8 mouse cellular contexts compared by ENCODE assay signal in the genomic region with DNA sequence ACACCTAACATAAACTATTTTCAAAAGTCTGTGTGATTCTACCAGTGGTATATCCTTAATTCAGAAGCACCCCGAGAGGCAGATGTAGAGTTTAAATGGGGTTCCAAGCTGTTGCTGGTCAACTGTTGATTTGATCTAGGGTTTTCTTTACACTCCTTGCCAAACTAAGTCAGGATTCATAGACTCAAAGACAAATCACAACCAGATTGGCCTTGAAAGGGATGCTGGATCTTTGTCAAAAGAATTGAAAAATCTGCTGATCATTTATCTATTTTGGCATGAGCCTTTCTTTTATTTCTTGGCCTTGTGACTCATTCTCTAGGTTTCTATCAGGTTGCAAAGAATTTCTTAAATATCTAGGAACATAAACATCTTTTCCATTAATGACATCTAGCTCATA. TPM values are rescaled to one million over a fixed set of nuclear protein-coding genes. Genes with fewer than 3 reads are reported as not detected.
DNase-seq lines count a peak whose midpoint lies in the region; ATAC-seq and TF ChIP-seq lines count a peak whose summit lies in the region.

No protein-coding gene starts in this region.

- peak overlapping the region; percentile 89 for H3K9ac ChIP-seq in kidney, embryonic 16.5 days (replicated peaks; ENCODE audit: low read length)
- no peak overlapping the region for H3K9ac ChIP-seq in hindbrain, embryonic 14.5 days
- no peak overlapping the region for H3K9ac ChIP-seq in midbrain, embryonic 14.5 days (replicated peaks; ENCODE audit: low read length)

- no peak for DNase-seq in kidney, postnatal 25 days
- no peak for DNase-seq in hindbrain, embryonic 14.5 days (ENCODE audit: low spot score)
- DNase-seq in midbrain, embryonic 14.5 days, result no peak
- DNase-seq in left cerebral cortex, adult 18-20 months (ENCODE audit: low spot score in 2 of 2), result no peak
- no peak for DNase-seq in cerebellum, adult 9-11 months
- no peak for DNase-seq in kidney, adult 11 months

- peak overlapping the region; percentile 80 for H3K4me2 ChIP-seq in kidney, embryonic 16.5 days (replicated peaks; ENCODE audit: low read depth, low read length)
- peak overlapping the region; percentile 61 for H3K4me2 ChIP-seq in hindbrain, embryonic 14.5 days (replicated peaks)
- peak overlapping the region; percentile 64 for H3K4me2 ChIP-seq in midbrain, embryonic 14.5 days (ENCODE audit: low read length)

- H3K27me3 ChIP-seq in kidney, embryonic 16.5 days (ENCODE audit: insufficient read depth, low read length), result no peaks in the 10 kb centered on the region
- H3K27me3 ChIP-seq in hindbrain, embryonic 14.5 days (ENCODE audit: control insufficient read depth, insufficient read depth, low read length), result no peaks in the 10 kb centered on the region
- H3K27me3 ChIP-seq in midbrain, embryonic 14.5 days (ENCODE audit: control insufficient read depth, insufficient read depth, low read length), result 0 out of 2 replicates have a peak, but pooled peaks cover 7% of the 10 kb centered on the region

- peaks cover 20% of the 10 kb centered on the region for H3K4me1 ChIP-seq in kidney, embryonic 16.5 days (ENCODE audit: insufficient read depth, low read length)
- peaks cover 9% of the 10 kb centered on the region for H3K4me1 ChIP-seq in bone marrow macrophage, adult 2 months (ENCODE audit: control insufficient read depth, insufficient read depth, low read length)
- peaks cover 5% of the 10 kb centered on the region; the same call in 1 of the 2 replicates for H3K4me1 ChIP-seq in hindbrain, embryonic 14.5 days (replicated peaks; ENCODE audit: control insufficient read depth, insufficient read depth, low read length)
- H3K4me1 ChIP-seq in midbrain, embryonic 14.5 days (ENCODE audit: control insufficient read depth, insufficient read depth, low read length), result 0 out of 2 replicates have a peak, but pooled peaks cover 2% of the 10 kb centered on the region

- no peak for TF ChIP-seq CTCF in bone marrow macrophage, adult 2 months (IDR thresholded peaks at IDR 0.05; ENCODE audit: low read depth, low read length)

- H3K4me3 ChIP-seq in kidney, embryonic 16.5 days (ENCODE audit: low read length), result peak overlapping the region; percentile 78
- peak overlapping the region; percentile 99 for H3K4me3 ChIP-seq in bone marrow macrophage, adult 2 months (ENCODE audit: insufficient read depth, low read length)
- peak overlapping the region; percentile 59; the same call in 1 of the 2 replicates for H3K4me3 ChIP-seq in hindbrain, embryonic 14.5 days (replicated peaks; ENCODE audit: low read length)
- no peak overlapping the region for H3K4me3 ChIP-seq in midbrain, embryonic 14.5 days (replicated peaks; ENCODE audit: low read depth, low read length)

- H3K9me3 ChIP-seq in kidney, embryonic 16.5 days (ENCODE audit: low read length), result no peaks in the 10 kb centered on the region
- no peaks in the 10 kb centered on the region for H3K9me3 ChIP-seq in hindbrain, embryonic 14.5 days (ENCODE audit: control insufficient read depth, low read length)
- H3K9me3 ChIP-seq in midbrain, embryonic 14.5 days (ENCODE audit: control insufficient read depth, low read length), result no peaks in the 10 kb centered on the region

- no peaks in the 10 kb centered on the region for H3K36me3 ChIP-seq in kidney, embryonic 16.5 days (ENCODE audit: insufficient read depth, low read length)
- H3K36me3 ChIP-seq in hindbrain, embryonic 14.5 days (replicated peaks; ENCODE audit: control insufficient read depth, insufficient read depth), result no peaks in the 10 kb centered on the region
- no peaks in the 10 kb centered on the region for H3K36me3 ChIP-seq in midbrain, embryonic 14.5 days (ENCODE audit: control insufficient read depth, insufficient read depth, low read length)

- no peak for ATAC-seq in kidney, embryonic 16.5 days (ENCODE audit: low FRiP score, low TSS enrichment)
- no peak for ATAC-seq in hindbrain, embryonic 14.5 days (ENCODE audit: low FRiP score)
- no peak for ATAC-seq in midbrain, embryonic 14.5 days (ENCODE audit: low FRiP score, low TSS enrichment)

- TF ChIP-seq POLR2A in bone marrow macrophage, adult 2 months (IDR thresholded peaks at IDR 0.05; ENCODE audit: borderline replicate concordance, low read depth, low read length), result no peak

- no peak overlapping the region for H3K27ac ChIP-seq in kidney, embryonic 16.5 days (ENCODE audit: low read length)
- H3K27ac ChIP-seq in bone marrow macrophage, adult 2 months (ENCODE audit: insufficient read depth, low read depth, low read length), result peak overlapping the region; percentile 72
- no peak overlapping the region for H3K27ac ChIP-seq in hindbrain, embryonic 14.5 days
- H3K27ac ChIP-seq in midbrain, embryonic 14.5 days (replicated peaks; ENCODE audit: low read depth, low read length), result no peak overlapping the region

- WGBS in kidney, embryonic 16.5 days, result 38% methylated on average over 1 of the region's 1 CpGs
- 42% methylated on average over 1 of the region's 1 CpGs for WGBS in hindbrain, embryonic 14.5 days
- 65% methylated on average over 1 of the region's 1 CpGs for WGBS in midbrain, embryonic 14.5 days

RNA-seq across cellular contexts. Expression of gene Ppp2r5a, which starts 7.9 kb away (rescaled TPM):
- polyA plus RNA-seq in kidney, embryonic 16.5 days (2015; fragmentation: Nextera tagmentation; extraction: Ambion mirVana), result 15.7 and 18.8 TPM in 2 replicates
- 113 and 117 TPM in 2 replicates for polyA plus RNA-seq in bone marrow macrophage, adult 2 months (2012; ENCODE audit: insufficient read depth, insufficient read length, missing spikeins)
- 12.6 and 14.4 TPM in 2 replicates for polyA plus RNA-seq in hindbrain, embryonic 14.5 days (2014; fragmentation: Nextera tagmentation; extraction: Ambion mirVana)
- 8.5 TPM in 2 replicates for polyA plus RNA-seq in midbrain, embryonic 14.5 days (2014; fragmentation: Nextera tagmentation; extraction: Ambion mirVana)
- 10 to 100 TPM; 89.2 to 94.1 TPM for total RNA-seq in left cerebral cortex, adult 18-20 months (2021)
